Mouse (Mus musculus): Measurements from ENCODE around the gene Nudt12.

Nudt12 gene

DNA sequence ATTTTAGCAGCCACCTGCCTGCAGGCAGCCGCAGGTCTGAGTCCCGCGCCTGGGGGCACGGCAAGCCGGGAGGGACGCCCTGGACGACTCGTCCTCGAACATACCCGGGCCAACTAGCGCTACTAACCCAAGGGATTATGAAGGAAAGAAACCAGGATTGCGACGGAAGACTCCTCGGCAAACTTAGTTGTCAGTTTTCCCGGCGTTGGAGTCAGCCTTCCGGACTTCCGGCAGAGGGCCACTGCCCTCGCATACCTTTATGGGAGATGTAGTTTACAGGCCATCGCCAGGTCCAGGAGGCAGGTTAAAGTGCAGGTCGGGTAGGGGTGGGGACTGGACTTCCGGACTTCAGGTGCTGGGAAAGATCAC is at the start of gene Nudt12:
Gene Nudt12, minus strand, starts transcription at position 282 of the 369 bp plus-strand sequence.
- peak; percentile 65 for DNase-seq

DNA sequence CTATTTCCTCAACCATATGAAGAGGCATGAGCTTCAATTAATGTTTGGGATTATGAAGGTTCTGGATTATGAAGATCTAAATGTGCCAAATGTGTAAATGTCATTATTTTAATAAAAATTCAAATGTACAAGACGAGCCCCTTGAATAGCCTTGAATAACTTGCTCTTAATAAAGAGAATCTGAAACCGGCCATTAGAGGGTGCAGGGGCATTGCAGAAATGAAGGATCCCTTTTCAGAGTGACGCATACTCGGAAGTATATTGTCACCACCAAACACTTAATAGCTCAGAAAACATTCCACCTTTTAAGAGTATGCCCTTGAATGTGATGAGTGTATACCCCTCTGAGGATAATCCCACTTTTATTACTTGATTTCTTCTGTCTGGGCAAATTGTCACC is 40.1 kb upstream of the Nudt12 start:
- DNase-seq, result no peak

- no peak for DNase-seq
These were observed 26.6 kb upstream of the Nudt12 start for GRCm38 (mm10) chr17:59039754-59040153.

DNA sequence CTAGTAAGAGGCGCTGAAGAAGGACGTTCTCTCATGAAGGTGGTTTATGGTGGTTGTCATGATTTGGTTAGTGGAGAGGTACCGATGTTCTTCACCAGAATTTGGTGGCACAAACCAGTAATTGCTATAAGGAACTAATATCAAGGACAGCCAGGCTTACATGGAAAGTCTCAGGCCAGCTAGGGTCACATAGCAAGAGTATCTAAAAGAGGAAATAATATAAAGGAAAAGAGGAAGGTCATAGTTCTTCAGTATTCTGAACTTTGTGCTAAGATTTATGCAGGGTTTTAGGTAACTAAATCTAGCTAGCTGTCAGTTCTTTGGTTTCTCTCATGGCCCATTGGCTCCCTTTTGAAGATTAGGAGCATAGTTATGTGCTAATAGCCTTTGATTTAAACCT is 20.3 kb upstream of the Nudt12 start:
- DNase-seq, result no peak

GRCm38 (mm10) chr17:59026336-59026735 is 13.2 kb upstream of the Nudt12 start:
- no peak for DNase-seq

GRCm38 (mm10) chr17:59024502-59024901 is 11.3 kb upstream of the Nudt12 start:
- no peak for DNase-seq

- DNase-seq, result no peak
These were observed 10.8 kb upstream of the Nudt12 start for GRCm38 (mm10) chr17:59023971-59024370.

- no peak for DNase-seq
These were observed 5.5 kb upstream of the Nudt12 start for GRCm38 (mm10) chr17:59018666-59019065.

DNA sequence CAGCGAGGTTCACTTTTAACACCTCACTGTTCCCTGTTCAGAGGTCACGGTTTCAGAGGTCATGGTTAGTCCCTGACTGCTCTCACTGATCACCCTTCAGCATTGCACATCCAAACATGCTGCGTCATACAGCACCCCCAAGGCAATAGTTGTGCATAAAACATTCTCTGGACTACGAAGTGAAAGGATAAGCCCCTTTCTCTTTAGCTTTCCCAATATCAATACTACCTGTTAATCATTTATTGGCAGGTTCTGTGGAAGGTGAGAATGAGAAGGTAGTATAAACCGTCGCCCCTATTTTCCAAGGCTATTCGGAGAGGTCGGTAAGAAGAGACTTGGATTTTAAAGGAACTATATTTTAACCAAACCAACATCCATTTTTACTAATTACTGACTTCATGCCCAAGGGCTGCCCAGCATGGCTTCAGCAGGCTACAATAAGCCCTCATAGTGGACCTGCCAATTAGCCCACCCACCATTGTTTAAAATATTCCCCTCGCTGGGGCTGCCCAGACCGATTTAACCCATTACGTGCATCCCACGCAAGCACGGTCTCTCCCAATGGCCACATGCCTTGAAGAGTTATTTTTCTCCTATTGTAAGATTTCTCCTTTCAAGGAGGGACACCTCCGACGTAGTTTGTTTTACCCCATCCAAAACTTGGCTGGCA is 616 bp downstream of the Nudt12 start:
- no peak for DNase-seq

DNA sequence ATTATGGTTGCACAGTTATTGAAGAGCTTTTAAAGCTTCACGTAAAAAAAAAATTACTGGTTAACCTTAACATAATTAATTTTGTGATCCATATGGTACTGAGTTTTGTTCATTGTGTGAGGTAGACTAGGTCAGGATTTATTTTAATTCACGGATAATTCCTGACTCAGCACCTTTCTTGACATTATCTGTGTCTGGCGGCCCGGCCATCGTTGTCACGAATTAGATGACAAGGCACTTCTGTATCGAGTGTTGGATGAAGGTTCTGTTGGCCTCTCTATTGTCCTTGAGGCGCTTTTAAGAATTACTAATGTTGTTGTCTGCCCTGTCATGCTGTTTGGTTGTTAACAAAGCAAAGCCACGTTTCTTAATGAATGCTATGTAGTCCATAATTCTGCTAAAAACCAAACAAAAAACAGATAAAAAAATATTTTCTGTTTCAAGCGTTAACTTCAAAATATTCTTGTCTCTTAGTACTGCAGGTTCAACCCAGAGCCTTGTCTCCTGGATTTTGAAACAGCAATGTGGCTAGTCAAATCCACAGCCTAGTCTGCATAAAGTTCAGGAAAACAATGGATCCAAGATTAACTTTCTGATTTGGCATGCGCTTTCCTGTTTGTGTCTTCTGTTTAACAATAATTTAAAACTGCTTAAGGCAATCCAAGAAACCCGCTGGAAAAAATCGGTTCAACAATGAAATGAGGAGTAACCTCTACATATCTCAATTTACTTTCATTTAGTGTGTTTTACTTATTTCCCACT is 1.4 kb downstream of the Nudt12 start:
- no peak for DNase-seq

DNA sequence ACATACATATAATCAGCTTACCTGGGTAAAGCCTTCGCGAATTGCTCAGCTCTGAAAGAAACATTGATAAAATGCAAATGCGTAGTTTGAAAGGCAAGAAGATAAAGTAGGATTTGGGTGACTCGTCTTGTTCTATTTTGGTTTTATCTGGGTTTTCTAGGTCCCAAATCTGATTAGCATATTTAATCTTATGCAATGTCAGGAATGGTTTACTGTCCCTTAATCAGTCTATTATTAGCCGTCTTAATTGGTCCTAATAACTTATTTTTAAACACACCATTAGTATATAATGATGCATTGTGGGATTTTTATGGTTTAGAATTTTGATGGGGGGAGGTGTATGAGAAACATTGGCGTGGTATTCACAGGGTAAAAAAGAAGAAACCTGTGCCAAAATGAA is 21.9 kb downstream of the Nudt12 start, which contains the start of gene Pdzph1:
Gene Pdzph1, minus strand, starts transcription at position 101 of the 400 bp plus-strand sequence.
- DNase-seq, result no peak

DNA sequence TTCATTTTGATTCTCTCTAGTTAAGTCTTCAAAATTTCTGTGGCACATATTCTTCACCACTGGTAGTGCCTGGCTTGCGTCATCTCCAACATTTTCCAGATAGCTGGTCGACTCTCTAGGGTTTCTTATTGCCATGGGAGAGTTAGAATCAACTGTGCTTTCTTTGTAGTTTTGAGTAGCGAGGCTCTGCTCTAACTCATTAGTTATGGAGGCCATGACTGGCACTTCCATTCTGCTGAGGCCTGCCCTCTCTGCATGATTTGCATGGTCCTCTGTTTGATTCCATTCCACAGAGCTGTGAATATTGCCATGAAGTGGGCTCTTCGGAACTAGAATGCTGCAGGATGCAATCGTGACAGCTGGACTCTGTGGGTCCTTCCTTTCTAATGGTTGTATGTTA is 39.9 kb downstream of the Nudt12 start:
- DNase-seq, result no peak

DNA sequence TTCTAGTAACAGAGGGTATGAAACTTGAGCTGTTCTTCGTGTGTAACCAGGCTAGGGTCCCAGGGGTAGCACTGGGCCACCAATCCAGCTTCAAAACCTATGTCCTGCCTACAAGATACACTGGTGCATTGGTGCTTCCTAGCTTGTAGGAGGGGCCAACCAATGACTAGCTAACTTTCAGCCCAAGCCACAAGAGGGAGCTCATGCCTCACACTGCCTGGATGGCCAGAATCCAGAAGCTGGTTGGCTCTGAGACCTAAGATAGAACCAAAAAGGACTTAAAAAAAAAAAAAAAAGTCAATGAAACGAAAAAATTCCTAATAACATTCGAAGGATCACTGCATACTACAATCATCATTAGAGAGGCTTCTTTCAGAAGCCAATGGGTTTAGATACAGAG is 53.3 kb downstream of the Nudt12 start:
- DNase-seq, result peak; percentile 6

GRCm38 (mm10) chr17:58957055-58957454 is 56.1 kb downstream of the Nudt12 start:
- no peak for DNase-seq
